Comparison of ENCODE assay signal across 7 mouse cellular contexts in genomic region chr1:189883531-189884170, GRCm38 (mm10). TPM values are rescaled to one million over a fixed set of nuclear protein-coding genes. Genes with fewer than 3 reads are reported as not detected.
DNase-seq lines count a peak whose midpoint lies in the region; ATAC-seq and TF ChIP-seq lines count a peak whose summit lies in the region.

No protein-coding gene starts in this region.

- TF ChIP-seq CTCF in ES-Bruce4 (IDR thresholded peaks at IDR 0.05; ENCODE audit: low read depth, low read length), result peak; percentile 74

- 52% methylated on average over 18 of the region's 18 CpGs for WGBS in lung, embryonic 15.5 days

- no peaks in the 10 kb centered on the region for H3K9me3 ChIP-seq in ES-Bruce4 (replicated peaks; ENCODE audit: control insufficient read depth, insufficient read depth, low read length, poor library complexity, severe bottlenecking)
- H3K9me3 ChIP-seq in lung, embryonic 15.5 days, result no peaks in the 10 kb centered on the region

- H3K4me1 ChIP-seq in ES-Bruce4 (ENCODE audit: control insufficient read depth, insufficient read depth, low read length), result peaks cover 7% of the 10 kb centered on the region
- peaks cover 6% of the 10 kb centered on the region; the same call in 1 of the 2 replicates for H3K4me1 ChIP-seq in lung, embryonic 15.5 days

- DNase-seq in A20 (ENCODE audit: low read depth, low spot score), result peak; percentile 55
- peak; percentile 63 to 80 for DNase-seq in cerebellum, postnatal 14 days
- DNase-seq in heart, postnatal 4 days, result peak; percentile 81
- DNase-seq in layer of hippocampus, adult 9-10 months (ENCODE audit: low spot score), result peak; percentile 29
- DNase-seq in right cerebral cortex, postnatal 25 days, result peak; percentile 59

- no peak for TF ChIP-seq POLR2A in ES-Bruce4 (IDR thresholded peaks at IDR 0.05; ENCODE audit: insufficient read depth, low read length)

- no peak overlapping the region for H3K9ac ChIP-seq in ES-Bruce4 (ENCODE audit: low read depth, poor library complexity, severe bottlenecking)
- H3K9ac ChIP-seq in lung, embryonic 15.5 days, result no peak overlapping the region

- H3K36me3 ChIP-seq in ES-Bruce4 (ENCODE audit: control insufficient read depth, insufficient read depth, low read length, poor library complexity, severe bottlenecking), result no peaks in the 10 kb centered on the region
- 0 out of 2 replicates have a peak, but pooled peaks cover 5% of the 10 kb centered on the region for H3K36me3 ChIP-seq in lung, embryonic 15.5 days

- H3K27ac ChIP-seq in ES-Bruce4 (ENCODE audit: insufficient read depth, low read length), result no peak overlapping the region
- H3K27ac ChIP-seq in lung, embryonic 15.5 days, result no peak overlapping the region

- H3K27me3 ChIP-seq in ES-Bruce4 (ENCODE audit: control insufficient read depth, insufficient read depth, low read length, poor library complexity, severe bottlenecking), result no peaks in the 10 kb centered on the region
- H3K27me3 ChIP-seq in lung, embryonic 15.5 days, result no peaks in the 10 kb centered on the region

- TF ChIP-seq EP300 in ES-Bruce4 (IDR thresholded peaks at IDR 0.05; ENCODE audit: insufficient read depth, low read depth, low read length), result no peak

- no peak overlapping the region for H3K4me2 ChIP-seq in lung, embryonic 15.5 days

- H3K4me3 ChIP-seq in ES-Bruce4 (ENCODE audit: low read depth, low read length), result peak overlapping the region; percentile 46
- H3K4me3 ChIP-seq in lung, embryonic 15.5 days, result no peak overlapping the region

- ATAC-seq in lung, embryonic 15.5 days (ENCODE audit: borderline replicate concordance, extremely low read depth, low FRiP score, low TSS enrichment), result 0 out of 2 replicates have a peak, but pooled peaks have one; percentile 19

RNA-seq across cellular contexts. Expression of gene Smyd2, which starts 38.5 kb away (rescaled TPM):
- polyA plus RNA-seq in ES-Bruce4 (2011; ENCODE audit: insufficient read depth, insufficient read length, low read depth, missing spikeins), result 31.5 and 34.8 TPM in 2 replicates
- 100 to 1,000 TPM; 192 to 202 TPM for total RNA-seq in heart, postnatal 4 days (2021)
- 98.5 and 99.1 TPM in 2 replicates for polyA plus RNA-seq in lung, embryonic 15.5 days (2015; fragmentation: Nextera tagmentation; extraction: Ambion mirVana)

Comparison
In these comparisons a context has a peak if more than half of its experiments do, and no peak if none do; other contexts are left out.
1. DNase-seq: peak in every context shown above with its lines; median percentile 81 in heart, postnatal 4 days; 72 in cerebellum, postnatal 14 days; 59 in right cerebral cortex, postnatal 25 days; 55 in A20; 29 in layer of hippocampus, adult 9-10 months.